In the genomic region with DNA sequence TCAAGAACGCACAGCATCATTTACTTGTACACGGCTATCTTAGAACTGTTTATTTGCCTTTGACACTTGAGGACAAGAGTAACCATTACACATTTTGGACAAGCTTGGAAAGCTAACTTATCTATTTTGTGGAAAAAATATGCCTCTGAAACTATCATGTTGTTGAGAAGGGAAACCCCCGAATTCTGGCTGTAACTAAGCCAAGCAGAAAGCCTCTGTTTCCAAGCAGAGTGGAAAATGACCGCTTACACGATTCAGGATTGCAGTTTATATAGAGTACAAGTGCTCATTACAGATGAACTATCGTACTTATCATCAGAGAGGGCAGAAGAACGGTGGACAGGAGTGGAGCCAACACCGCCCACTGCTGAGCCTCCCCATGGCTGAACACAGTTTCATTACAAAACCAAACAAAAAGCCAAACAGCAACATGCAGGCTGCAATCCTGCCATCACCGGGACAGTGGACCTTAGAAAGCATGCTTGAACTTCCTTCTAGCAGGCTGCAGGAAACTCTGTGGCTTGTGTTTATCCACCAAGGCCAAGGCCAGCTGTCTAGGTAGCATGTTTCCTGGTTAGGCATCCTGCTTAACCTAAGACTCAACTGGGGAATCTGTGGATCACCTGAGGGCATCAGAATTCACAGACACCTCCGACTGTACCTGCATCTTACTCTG, we compare ENCODE assay signal across 14 mouse cellular contexts.
A peak's percentile ranks its signal among the peaks of the same experiment; 100 is the strongest.
DNase-seq lines count a peak whose midpoint lies in the region; ATAC-seq and TF ChIP-seq lines count a peak whose summit lies in the region.
"Had no signal": no experiment of that assay in that cellular context is flagged by ENCODE, and none has a peak within 500 bp of the region (broad histone marks: within the 10 kb centered on the region; RNA-seq: fewer than 3 reads in every experiment).

No protein-coding gene starts in this region.

- H3K4me3 ChIP-seq in forebrain, embryonic 14.5 days (ENCODE audit: low read depth, low read length): no peak overlapping the region
- no peak overlapping the region for H3K4me3 ChIP-seq in forebrain, embryonic 11.5 days (ENCODE audit: low read depth, low read length)
- no peak overlapping the region for H3K4me3 ChIP-seq in lung, embryonic 14.5 days (ENCODE audit: low read depth, low read length)
- H3K4me3 ChIP-seq in hindbrain, embryonic 13.5 days: no peak overlapping the region
- no peak overlapping the region for H3K4me3 ChIP-seq in stomach, embryonic 15.5 days (replicated peaks)

- no peaks in the 10 kb centered on the region for H3K9me3 ChIP-seq in forebrain, embryonic 14.5 days (replicated peaks; ENCODE audit: control insufficient read depth, low read length)
- no peaks in the 10 kb centered on the region for H3K9me3 ChIP-seq in forebrain, embryonic 11.5 days (ENCODE audit: control insufficient read depth, low read length)
- H3K9me3 ChIP-seq in lung, embryonic 14.5 days (ENCODE audit: low read depth, low read length): no peaks in the 10 kb centered on the region
- no peaks in the 10 kb centered on the region for H3K9me3 ChIP-seq in hindbrain, embryonic 13.5 days
- H3K9me3 ChIP-seq in stomach, embryonic 15.5 days: no peaks in the 10 kb centered on the region

- H3K4me2 ChIP-seq in forebrain, embryonic 14.5 days (ENCODE audit: low read length): no peak overlapping the region
- H3K4me2 ChIP-seq in forebrain, embryonic 11.5 days (ENCODE audit: low read depth, low read length, severe bottlenecking): no peak overlapping the region
- H3K4me2 ChIP-seq in lung, embryonic 14.5 days: no peak overlapping the region
- no peak overlapping the region for H3K4me2 ChIP-seq in hindbrain, embryonic 13.5 days
- no peak overlapping the region for H3K4me2 ChIP-seq in stomach, embryonic 15.5 days
- H3K4me2 ChIP-seq: liver, embryonic 11.5 days had no signal

- no peaks in the 10 kb centered on the region for H3K36me3 ChIP-seq in forebrain, embryonic 14.5 days (ENCODE audit: control insufficient read depth, insufficient read depth, low read length)
- H3K36me3 ChIP-seq in forebrain, embryonic 11.5 days (ENCODE audit: control insufficient read depth, insufficient read depth, low read length): no peaks in the 10 kb centered on the region
- no peaks in the 10 kb centered on the region for H3K36me3 ChIP-seq in lung, embryonic 14.5 days (ENCODE audit: insufficient read depth)
- no peaks in the 10 kb centered on the region for H3K36me3 ChIP-seq in hindbrain, embryonic 13.5 days
- H3K36me3 ChIP-seq in stomach, embryonic 15.5 days: no peaks in the 10 kb centered on the region

- no peak for ATAC-seq in forebrain, embryonic 14.5 days
- no peak for ATAC-seq in forebrain, embryonic 11.5 days (replicated peaks; ENCODE audit: low FRiP score)
- no peak for ATAC-seq in lung, embryonic 14.5 days (ENCODE audit: insufficient read depth)
- no peak for ATAC-seq in hindbrain, embryonic 13.5 days (ENCODE audit: low FRiP score)
- ATAC-seq in stomach, embryonic 15.5 days (ENCODE audit: insufficient read depth, low FRiP score, low read depth): no peak
- ATAC-seq: lung, postnatal 0 days had no signal

- no peak for TF ChIP-seq CTCF in lung, embryonic 14.5 days (IDR thresholded peaks at IDR 0.05; ENCODE audit: low read depth)

- peaks cover 17% of the 10 kb centered on the region for H3K4me1 ChIP-seq in forebrain, embryonic 14.5 days (ENCODE audit: control insufficient read depth, insufficient read depth, low read length)
- H3K4me1 ChIP-seq in forebrain, embryonic 11.5 days (replicated peaks; ENCODE audit: control insufficient read depth, insufficient read depth, low read length): peaks cover 7% of the 10 kb centered on the region; the same call in 1 of the 2 replicates
- H3K4me1 ChIP-seq in lung, embryonic 14.5 days (ENCODE audit: insufficient read depth): no peaks in the 10 kb centered on the region
- H3K4me1 ChIP-seq in hindbrain, embryonic 13.5 days (replicated peaks): peaks cover 67% of the 10 kb centered on the region
- H3K4me1 ChIP-seq in stomach, embryonic 15.5 days: peaks cover 22% of the 10 kb centered on the region

- H3K9ac ChIP-seq in forebrain, embryonic 14.5 days (ENCODE audit: low read length): no peak overlapping the region
- H3K9ac ChIP-seq in forebrain, embryonic 11.5 days (ENCODE audit: low read length): no peak overlapping the region
- no peak overlapping the region for H3K9ac ChIP-seq in lung, embryonic 14.5 days
- H3K9ac ChIP-seq in hindbrain, embryonic 13.5 days: no peak overlapping the region
- no peak overlapping the region for H3K9ac ChIP-seq in stomach, embryonic 15.5 days

- no peak for DNase-seq in forebrain, embryonic 14.5 days (ENCODE audit: low spot score)
- no peak for DNase-seq in forebrain, embryonic 11.5 days (ENCODE audit: low spot score)
- DNase-seq in lung, embryonic 14.5 days: peak; percentile 42
- no peak for DNase-seq in lung, postnatal 4 days
- DNase-seq in urinary bladder, postnatal 10 days (ENCODE audit: low spot score): no peak
- DNase-seq in urinary bladder, adult 18-20 months (ENCODE audit: low spot score in 2 of 2): no peak
- DNase-seq: adrenal gland, postnatal 10 days; cerebellum, adult 9-11 months; heart, adult 18-20 months; thymus, postnatal 14 days had no signal

- WGBS in forebrain, embryonic 14.5 days: 79% methylated on average over 10 of the region's 10 CpGs
- WGBS in forebrain, embryonic 11.5 days: 71% methylated on average over 10 of the region's 10 CpGs
- WGBS in lung, embryonic 14.5 days: 54% methylated on average over 10 of the region's 10 CpGs
- 64% methylated on average over 10 of the region's 10 CpGs for WGBS in hindbrain, embryonic 13.5 days
- 43% methylated on average over 10 of the region's 10 CpGs for WGBS in stomach, embryonic 15.5 days

- 0 out of 2 replicates have a peak, but pooled peaks cover 3% of the 10 kb centered on the region for H3K27me3 ChIP-seq in forebrain, embryonic 14.5 days (replicated peaks; ENCODE audit: control insufficient read depth, insufficient read depth, low read length)
- no peaks in the 10 kb centered on the region for H3K27me3 ChIP-seq in forebrain, embryonic 11.5 days (ENCODE audit: control insufficient read depth, insufficient read depth, low read length)
- H3K27me3 ChIP-seq in lung, embryonic 14.5 days (ENCODE audit: insufficient read depth, low read length): no peaks in the 10 kb centered on the region
- H3K27me3 ChIP-seq in hindbrain, embryonic 13.5 days: no peaks in the 10 kb centered on the region
- H3K27me3 ChIP-seq in stomach, embryonic 15.5 days (replicated peaks): no peaks in the 10 kb centered on the region

- H3K27ac ChIP-seq in forebrain, embryonic 14.5 days (ENCODE audit: low read depth, low read length): 0 out of 2 replicates have a peak overlapping the region, but pooled peaks have one; percentile 11
- no peak overlapping the region for H3K27ac ChIP-seq in forebrain, embryonic 11.5 days (ENCODE audit: low read depth, low read length)
- H3K27ac ChIP-seq in lung, embryonic 14.5 days (ENCODE audit: low read depth): no peak overlapping the region
- H3K27ac ChIP-seq in hindbrain, embryonic 13.5 days: peak overlapping the region; percentile 66
- peak overlapping the region; percentile 32; the same call in 1 of the 2 replicates for H3K27ac ChIP-seq in stomach, embryonic 15.5 days

Comparison
In these comparisons a context has a peak if more than half of its experiments do, and no peak if none do; other contexts are left out.
1. H3K27ac ChIP-seq: peak in forebrain, embryonic 14.5 days (single experiment), hindbrain, embryonic 13.5 days (single experiment) and stomach, embryonic 15.5 days (single experiment); none in forebrain, embryonic 11.5 days (single experiment) and lung, embryonic 14.5 days (single experiment).